Mouse (Mus musculus): Measurements from ENCODE around the gene Hist1h1t.
"Not testable (repeated sequence)": the region's sequence is repeated elsewhere in the genome, so short reads cannot be mapped to it uniquely, and the experiment has no call there.

The Hist1h1t gene

GRCm38 (mm10) chr13:23698996-23699395 is 3.4 kb downstream of the Hist1h1t start:
- DNase-seq (ENCODE audit: low read depth in 1 of 2, low spot score in 2 of 2) = no peak

- no peak for DNase-seq (ENCODE audit: low read depth in 1 of 2, low spot score in 2 of 2)
These were observed 4.2 kb downstream of the Hist1h1t start for GRCm38 (mm10) chr13:23699767-23700166.

GRCm38 (mm10) chr13:23700786-23701520 is 5.3 kb downstream of the Hist1h1t start:
- DNase-seq (ENCODE audit: low read depth in 1 of 2, low spot score in 2 of 2) = peak in 1 of 2 experiments; percentile 60

GRCm38 (mm10) chr13:23702220-23702619 is 6.6 kb downstream of the Hist1h1t start:
- DNase-seq (ENCODE audit: low read depth in 1 of 2, low spot score in 2 of 2) = no peak

- DNase-seq (ENCODE audit: low read depth in 1 of 2, low spot score in 2 of 2) = not testable (repeated sequence)
These were observed 7.2 kb downstream of the Hist1h1t start for GRCm38 (mm10) chr13:23702801-23703200.

GRCm38 (mm10) chr13:23705751-23706356 is 10.2 kb downstream of the Hist1h1t start:
- DNase-seq (ENCODE audit: low read depth in 1 of 2, low spot score in 2 of 2) = no peak

- no peak for DNase-seq (ENCODE audit: low read depth in 1 of 2, low spot score in 2 of 2)
These were observed 11.2 kb downstream of the Hist1h1t start for GRCm38 (mm10) chr13:23706771-23707170.

- no peak for DNase-seq (ENCODE audit: low read depth in 1 of 2, low spot score in 2 of 2)
These were observed 12.4 kb downstream of the Hist1h1t start for GRCm38 (mm10) chr13:23708041-23708440.

- no peak for DNase-seq (ENCODE audit: low read depth in 1 of 2, low spot score in 2 of 2)
These were observed 13.0 kb downstream of the Hist1h1t start for GRCm38 (mm10) chr13:23708654-23709053.

GRCm38 (mm10) chr13:23709714-23710373 is 14.2 kb downstream of the Hist1h1t start:
- no peak for DNase-seq (ENCODE audit: low read depth in 1 of 2, low spot score in 2 of 2)

GRCm38 (mm10) chr13:23710374-23711089 is 14.9 kb downstream of the Hist1h1t start, which contains the start of gene Hfe:
Gene Hfe, minus strand, starts transcription at chr13:23710854.
- peak in 1 of 2 experiments; percentile 38 for DNase-seq (ENCODE audit: low read depth in 1 of 2, low spot score in 2 of 2)

GRCm38 (mm10) chr13:23716261-23717042 is 20.8 kb downstream of the Hist1h1t start:
- DNase-seq (ENCODE audit: low read depth in 1 of 2, low spot score in 2 of 2) = no peak

GRCm38 (mm10) chr13:23717176-23717575 is 21.6 kb downstream of the Hist1h1t start:
- no peak for DNase-seq (ENCODE audit: low read depth in 1 of 2, low spot score in 2 of 2)

GRCm38 (mm10) chr13:23717593-23718245 is 22.1 kb downstream of the Hist1h1t start:
- not testable (repeated sequence) for DNase-seq (ENCODE audit: low read depth in 1 of 2, low spot score in 2 of 2)

GRCm38 (mm10) chr13:23724239-23724638 is 28.6 kb downstream of the Hist1h1t start:
- no peak for DNase-seq (ENCODE audit: low read depth in 1 of 2, low spot score in 2 of 2)

GRCm38 (mm10) chr13:23725213-23725612 is 29.6 kb downstream of the Hist1h1t start:
- no peak for DNase-seq (ENCODE audit: low read depth in 1 of 2, low spot score in 2 of 2)

GRCm38 (mm10) chr13:23728472-23729191 is 33.0 kb downstream of the Hist1h1t start:
- no peak for DNase-seq (ENCODE audit: low read depth in 1 of 2, low spot score in 2 of 2)

- DNase-seq (ENCODE audit: low read depth in 1 of 2, low spot score in 2 of 2) = no peak
These were observed 33.5 kb downstream of the Hist1h1t start for GRCm38 (mm10) chr13:23729192-23729525.

- no peak for DNase-seq (ENCODE audit: low read depth in 1 of 2, low spot score in 2 of 2)
These were observed 34.1 kb downstream of the Hist1h1t start for GRCm38 (mm10) chr13:23729706-23730105.

GRCm38 (mm10) chr13:23730479-23730878 is 34.9 kb downstream of the Hist1h1t start:
- no peak for DNase-seq (ENCODE audit: low read depth in 1 of 2, low spot score in 2 of 2)
